Mouse (Mus musculus) MEL (cell line): Measurements from ENCODE around the gene Pgpep1.

Source experiments
- ETS1 ChIP-seq: IDR thresholded peaks from 2 replicates; pipeline ENCODE4 v1.6.1; 2012; ENCODE audit warnings: low read depth, mild to moderate bottlenecking, inconsistent platforms, low read length, improper control_type of control experiment, moderate library complexity
- MAZ ChIP-seq: IDR thresholded peaks from 2 replicates; pipeline ENCODE4 v1.6.1; 2012; ENCODE audit warnings: low read depth, mild to moderate bottlenecking, inconsistent platforms, low read length, improper control_type of control experiment
- POLR2A ChIP-seq, 2 experiments: IDR thresholded peaks; 2 replicates each; pipeline ENCODE4 v1.6.1; 2011 to 2012; ENCODE audit warnings: low read length in 2 of 2, mild to moderate bottlenecking in 2 of 2, control low read depth in 1 of 2, improper control_type of control experiment in 1 of 2, low read depth in 1 of 2, moderate library complexity in 1 of 2; ENCODE audit not compliant: control insufficient read depth in 1 of 2, insufficient read depth in 1 of 2, poor library complexity in 1 of 2
- SMC3 ChIP-seq: IDR thresholded peaks from 2 replicates; pipeline ENCODE4 v1.6.1; 2011; ENCODE audit warnings: low read depth, low read length, improper control_type of control experiment
- USF1 ChIP-seq: IDR thresholded peaks from 2 replicates; pipeline ENCODE4 v1.6.1; 2014; ENCODE audit warnings: low read depth, mild to moderate bottlenecking, inconsistent platforms, low read length, improper control_type of control experiment, moderate library complexity

DNA sequence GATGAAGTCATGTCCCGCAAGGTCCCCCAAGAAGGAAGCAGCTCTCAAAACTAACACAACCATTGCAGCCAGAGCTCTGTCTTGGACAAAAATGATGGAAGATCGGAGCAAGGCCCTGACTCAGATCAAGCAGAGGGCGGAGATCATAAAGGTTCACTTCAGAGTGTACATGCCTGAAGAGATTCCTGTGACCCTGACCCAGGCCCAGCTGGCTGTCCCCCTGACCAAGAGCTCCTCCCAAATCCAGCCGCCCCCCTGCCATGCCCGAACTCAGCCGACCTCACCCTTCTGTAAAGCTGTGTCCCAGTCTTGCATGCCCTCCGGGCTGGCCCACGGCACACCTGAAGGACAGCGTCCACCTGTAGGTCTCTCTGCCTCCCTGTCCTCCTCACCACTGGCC, 49.6 kb upstream of the Pgpep1 start:
- no peak for TF ChIP-seq ETS1
- no peak for TF ChIP-seq MAZ
- TF ChIP-seq POLR2A (IDR thresholded peaks at IDR 0.05; ENCODE audit: control insufficient read depth in 1 of 2, insufficient read depth in 1 of 2, low read depth in 1 of 2, low read length in 2 of 2, poor library complexity in 1 of 2), result no peak
- no peak for TF ChIP-seq SMC3
- no peak for TF ChIP-seq USF1
